8 mouse cellular contexts compared by ENCODE assay signal in genomic region chr9:81626899-81627606, GRCm38 (mm10). TPM values are rescaled to one million over a fixed set of nuclear protein-coding genes. Genes with fewer than 3 reads are reported as not detected.
DNase-seq lines count a peak whose midpoint lies in the region; ATAC-seq and TF ChIP-seq lines count a peak whose summit lies in the region.

No protein-coding gene starts in this region.

- no peak for TF ChIP-seq POLR2A in cerebellum, adult 2 months (IDR thresholded peaks at IDR 0.05; ENCODE audit: borderline replicate concordance, insufficient read depth, low read length)

- WGBS in cerebellum, adult 2 months, result 35% methylated on average over 9 of the region's 9 CpGs
- 33% methylated on average over 9 of the region's 9 CpGs for WGBS in midbrain, embryonic 14.5 days
- WGBS in stomach, embryonic 15.5 days, result 34% methylated on average over 9 of the region's 9 CpGs

- no peak overlapping the region for H3K27ac ChIP-seq in cerebellum, adult 2 months (ENCODE audit: insufficient read depth, low read length)
- no peak overlapping the region for H3K27ac ChIP-seq in midbrain, embryonic 14.5 days (replicated peaks; ENCODE audit: low read depth, low read length)
- H3K27ac ChIP-seq in stomach, embryonic 15.5 days, result no peak overlapping the region

- no peaks in the 10 kb centered on the region for H3K27me3 ChIP-seq in cerebellum, adult 2 months (ENCODE audit: control insufficient read depth, insufficient read depth, low read length)
- peaks cover 13% of the 10 kb centered on the region for H3K27me3 ChIP-seq in midbrain, embryonic 14.5 days (ENCODE audit: control insufficient read depth, insufficient read depth, low read length)
- H3K27me3 ChIP-seq in stomach, embryonic 15.5 days (replicated peaks), result 0 out of 2 replicates have a peak, but pooled peaks cover 12% of the 10 kb centered on the region

- no peak overlapping the region for H3K9ac ChIP-seq in midbrain, embryonic 14.5 days (replicated peaks; ENCODE audit: low read length)
- no peak overlapping the region for H3K9ac ChIP-seq in stomach, embryonic 15.5 days

- intact Hi-C loops in left cerebral cortex, postnatal 36 days (cut with DNase I), result loop anchor here (10.0 kb wide), 3 partner anchors 682 to 1322 kb away; no protein-coding TSS in a partner anchor

- H3K4me1 ChIP-seq in cerebellum, adult 2 months (ENCODE audit: control insufficient read depth, insufficient read depth, low read length), result no peaks in the 10 kb centered on the region
- peaks cover 3% of the 10 kb centered on the region; the same call in 1 of the 2 replicates for H3K4me1 ChIP-seq in midbrain, embryonic 14.5 days (ENCODE audit: control insufficient read depth, insufficient read depth, low read length)
- H3K4me1 ChIP-seq in stomach, embryonic 15.5 days, result peaks cover 8% of the 10 kb centered on the region; the same call in 1 of the 2 replicates

- no peak overlapping the region for H3K4me3 ChIP-seq in cerebellum, adult 2 months (replicated peaks; ENCODE audit: insufficient read depth, low read depth, low read length)
- H3K4me3 ChIP-seq in midbrain, embryonic 14.5 days (replicated peaks; ENCODE audit: low read depth, low read length), result no peak overlapping the region
- H3K4me3 ChIP-seq in stomach, embryonic 15.5 days (replicated peaks), result no peak overlapping the region

- H3K36me3 ChIP-seq in midbrain, embryonic 14.5 days (ENCODE audit: control insufficient read depth, insufficient read depth, low read length), result no peaks in the 10 kb centered on the region
- no peaks in the 10 kb centered on the region for H3K36me3 ChIP-seq in stomach, embryonic 15.5 days

- H3K4me2 ChIP-seq in midbrain, embryonic 14.5 days (ENCODE audit: low read length), result no peak overlapping the region
- no peak overlapping the region for H3K4me2 ChIP-seq in stomach, embryonic 15.5 days

- peak; percentile 10 to 56 for DNase-seq in spleen, adult 18-20 months
- no peak for DNase-seq in spleen, adult 12 weeks (ENCODE audit: low spot score)
- DNase-seq in cerebellum, adult 2 months, result peak; percentile 31 to 52
- peak; percentile 67 for DNase-seq in kidney, adult 18-20 months
- DNase-seq in left cerebral cortex, postnatal 36 days (ENCODE audit: low spot score in 2 of 2), result peak; percentile 83
- peak; percentile 92 for DNase-seq in midbrain, embryonic 14.5 days

- TF ChIP-seq CTCF in cerebellum, adult 2 months (IDR thresholded peaks at IDR 0.05; ENCODE audit: borderline replicate concordance, insufficient read depth, low read depth, low read length), result peak; percentile 86

- H3K9me3 ChIP-seq in midbrain, embryonic 14.5 days (ENCODE audit: control insufficient read depth, low read length), result no peaks in the 10 kb centered on the region
- no peaks in the 10 kb centered on the region for H3K9me3 ChIP-seq in stomach, embryonic 15.5 days

- peak; percentile 92 for ATAC-seq in frontal cortex, adult (ENCODE audit: low TSS enrichment)
- peak; percentile 88 for ATAC-seq in midbrain, embryonic 14.5 days (ENCODE audit: low FRiP score, low TSS enrichment)
- peak; percentile 43; the same call in 1 of the 2 replicates for ATAC-seq in stomach, embryonic 15.5 days (ENCODE audit: insufficient read depth, low FRiP score, low read depth)

RNA-seq across cellular contexts. Expression of gene Htr1b, which starts 6.6 kb away (rescaled TPM):
- polyA plus RNA-seq in cerebellum, adult 2 months (2012; rRNA removed), result 11.5 and 12.1 TPM in 2 replicates
- total RNA-seq in left cerebral cortex, postnatal 36 days (2021), result 10 to 100 TPM in 1 of 2 experiments, 1 to 10 TPM in 1; 8.0 to 11.1 TPM
- 1.8 and 2.3 TPM in 2 replicates for polyA plus RNA-seq in midbrain, embryonic 14.5 days (2014; fragmentation: Nextera tagmentation; extraction: Ambion mirVana)
- 1.3 and 1.5 TPM in 2 replicates for polyA plus RNA-seq in stomach, embryonic 15.5 days (2015; fragmentation: Nextera tagmentation; extraction: Ambion mirVana)
